Mouse (Mus musculus) thymus, postnatal 14 days (tissue): ENCODE results near the gene Gm12216.
A peak's percentile ranks its signal among the peaks of the same experiment; 100 is the strongest.

ENCODE experiments used
- DNase-seq: peaks from one replicate; pipeline ENCODE4 v3.0.0; 2021

The Gm12216 gene

DNA sequence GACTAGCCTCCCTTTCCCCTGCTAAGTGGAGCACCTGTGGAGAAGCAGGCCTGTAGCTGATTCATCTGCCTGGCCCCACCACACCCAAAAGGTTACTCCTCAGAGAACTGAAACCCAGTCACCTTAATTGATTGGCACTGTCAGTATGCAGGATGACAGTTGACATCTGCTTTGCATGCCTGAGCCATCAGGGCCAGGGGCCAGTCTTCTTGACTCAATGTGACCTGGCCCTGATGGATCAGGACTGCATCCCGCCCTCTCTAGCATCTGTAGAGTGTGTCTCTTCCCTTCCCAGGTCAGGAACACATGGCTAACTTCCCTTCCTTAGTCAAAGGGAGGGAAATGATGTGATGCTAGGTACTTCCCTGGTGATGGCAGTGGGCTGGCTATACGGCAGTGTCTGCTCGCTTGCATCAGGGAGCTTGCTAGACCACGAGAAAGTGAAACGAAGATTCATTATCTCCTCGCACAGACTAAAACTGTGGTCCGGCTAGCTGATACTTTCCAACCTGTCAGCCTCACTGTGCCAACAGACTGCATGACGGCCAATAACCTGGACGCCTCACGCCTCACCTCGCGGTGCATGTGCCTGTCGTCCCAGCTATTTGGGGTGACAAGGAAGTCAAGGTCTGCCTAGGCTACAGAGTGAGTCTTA, 38.4 kb downstream of the Gm12216 start:
- DNase-seq: no peak

GRCm38 (mm10) chr11:53819511-53819910, 39.5 kb downstream of the Gm12216 start:
- no peak for DNase-seq

- DNase-seq: no peak
Observed at GRCm38 (mm10) chr11:53818794-53819193, 40.3 kb downstream of the Gm12216 start.

DNA sequence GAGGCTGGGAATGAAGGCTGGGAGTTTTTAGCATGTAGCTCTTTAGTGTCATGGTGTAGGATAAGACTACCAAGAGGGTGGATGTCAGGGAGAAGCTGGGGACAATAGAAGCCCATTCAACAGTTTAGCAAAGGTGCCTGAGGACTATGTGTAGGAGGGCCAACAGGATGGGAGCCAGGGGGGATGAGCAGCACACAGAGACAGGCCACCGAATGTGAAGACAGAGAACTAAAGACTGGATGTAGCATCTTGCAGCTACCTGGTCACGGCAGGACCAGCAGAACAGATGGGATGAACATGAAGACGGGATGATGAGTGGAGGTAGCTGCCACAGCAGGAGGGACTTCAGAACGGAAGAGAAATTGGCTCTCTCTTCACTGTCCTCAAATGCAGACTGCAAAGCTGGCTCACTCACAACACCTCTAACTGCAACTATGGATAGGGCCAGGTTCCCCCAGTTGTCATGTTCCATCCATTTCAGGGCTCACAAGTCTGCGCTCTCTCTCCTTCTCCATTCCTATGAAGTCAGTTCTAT, 42.1 kb downstream of the Gm12216 start:
- no peak for DNase-seq

DNA sequence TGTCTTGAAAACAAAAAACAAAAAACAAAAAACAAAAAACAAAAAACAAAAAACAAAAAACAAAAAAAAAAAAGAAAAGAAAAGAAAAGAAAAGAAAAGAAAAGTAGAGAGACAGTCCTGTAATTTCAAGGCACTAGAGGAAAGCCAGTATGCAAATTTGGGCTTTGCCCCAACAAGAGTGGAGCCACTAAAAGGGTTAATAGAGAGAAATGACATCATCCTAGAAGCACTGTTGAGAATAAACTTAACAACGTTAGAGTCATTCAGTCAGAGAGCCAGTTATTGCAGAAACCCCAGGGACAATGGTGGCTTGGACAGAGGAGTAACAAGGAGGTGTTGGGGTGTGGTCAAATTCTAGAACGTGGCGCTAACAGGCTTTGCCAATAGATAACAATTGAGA, 44.2 kb downstream of the Gm12216 start:
- DNase-seq: no peak

DNA sequence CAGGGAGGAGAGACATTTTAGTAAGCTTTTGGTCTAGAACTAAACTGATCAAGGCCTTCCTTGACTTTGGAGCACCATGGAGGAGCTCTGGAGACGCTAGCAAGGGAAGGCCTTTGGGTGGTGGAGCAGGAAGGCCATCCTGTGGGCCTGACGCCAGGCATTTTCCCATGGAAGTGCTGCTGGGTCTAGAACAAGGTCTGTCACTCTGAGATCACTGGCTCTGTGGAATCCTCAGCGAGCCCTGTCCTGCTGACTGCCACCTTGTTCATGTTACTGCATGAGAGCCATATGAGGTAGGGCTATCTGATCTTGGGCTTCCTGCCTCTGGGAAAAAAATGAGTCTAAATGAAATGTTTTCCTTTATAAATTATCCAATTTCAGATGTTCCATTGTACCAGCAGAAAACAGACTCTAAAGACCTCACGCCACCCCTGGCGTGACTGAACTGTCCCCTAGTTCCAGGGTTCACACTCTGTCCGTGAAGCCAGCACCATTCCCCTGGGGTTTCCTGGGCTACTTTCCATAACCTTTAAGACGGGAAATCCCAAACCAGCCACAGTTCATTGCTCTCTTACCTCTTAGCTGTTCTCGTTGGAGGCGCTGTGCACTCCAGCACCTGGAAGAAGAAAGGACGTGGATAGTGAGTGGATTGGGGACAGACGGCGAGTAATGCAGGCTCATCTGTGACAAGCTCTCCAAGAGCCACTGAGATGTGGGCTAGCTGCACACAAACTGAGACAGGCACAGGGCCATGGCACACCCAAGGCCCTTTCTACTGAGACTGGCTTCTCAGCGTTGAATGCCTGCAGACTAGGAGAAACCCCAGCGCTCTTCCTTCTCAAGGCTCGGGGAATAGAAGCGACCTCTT, 45.8 kb downstream of the Gm12216 start:
- no peak for DNase-seq

DNA sequence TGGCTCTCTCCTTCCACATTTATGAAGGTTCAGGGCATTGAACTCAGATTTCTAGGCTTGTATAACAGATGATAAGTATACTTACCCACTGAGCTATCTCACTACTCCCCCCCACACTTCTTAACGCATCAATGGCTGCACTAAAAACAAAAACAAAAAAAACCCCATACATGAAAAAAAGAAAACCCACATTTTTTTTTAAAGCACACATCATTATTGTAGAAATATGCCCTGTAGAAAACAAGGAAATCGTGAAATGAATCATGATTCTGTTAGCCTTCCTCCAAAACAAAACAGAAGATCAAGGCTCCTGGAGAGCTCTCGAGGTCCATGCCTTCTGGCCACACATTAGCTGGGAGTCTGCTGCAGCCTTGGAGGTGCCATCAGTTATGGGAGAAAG, 47.7 kb downstream of the Gm12216 start:
- DNase-seq: no peak

GRCm38 (mm10) chr11:53810749-53811148, 48.3 kb downstream of the Gm12216 start:
- no peak for DNase-seq

DNA sequence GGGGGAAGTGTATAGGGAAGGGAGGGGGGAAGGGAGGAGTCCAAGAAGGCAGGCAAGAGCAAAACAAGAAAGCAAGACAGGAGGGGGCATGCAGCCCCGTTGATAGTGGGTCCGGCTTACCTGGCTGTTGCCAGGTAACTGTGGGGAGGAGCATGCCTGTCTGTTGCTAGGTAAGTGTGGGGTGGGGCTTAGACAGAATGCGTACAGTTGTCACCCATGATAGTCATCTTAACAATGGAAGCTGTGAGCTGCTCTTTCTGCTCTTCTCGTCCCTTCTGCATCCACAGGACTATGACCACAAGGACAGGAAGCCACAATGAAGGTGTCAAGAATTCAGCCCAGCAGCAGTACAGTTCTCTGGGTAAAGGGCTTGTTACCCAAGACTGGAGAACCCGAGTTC, 48.9 kb downstream of the Gm12216 start:
- no peak for DNase-seq

- no peak for DNase-seq
Observed at GRCm38 (mm10) chr11:53809354-53809753, 49.7 kb downstream of the Gm12216 start.

- DNase-seq: no peak
Observed at GRCm38 (mm10) chr11:53805786-53806185, 53.3 kb downstream of the Gm12216 start.

GRCm38 (mm10) chr11:53804569-53805344, 54.3 kb downstream of the Gm12216 start:
- DNase-seq: no peak

- DNase-seq: no peak
Observed at GRCm38 (mm10) chr11:53803494-53803893, 55.6 kb downstream of the Gm12216 start.

- DNase-seq: no peak
Observed at GRCm38 (mm10) chr11:53803093-53803492, 56.0 kb downstream of the Gm12216 start.

GRCm38 (mm10) chr11:53800975-53801374, 58.1 kb downstream of the Gm12216 start:
- DNase-seq: no peak

DNA sequence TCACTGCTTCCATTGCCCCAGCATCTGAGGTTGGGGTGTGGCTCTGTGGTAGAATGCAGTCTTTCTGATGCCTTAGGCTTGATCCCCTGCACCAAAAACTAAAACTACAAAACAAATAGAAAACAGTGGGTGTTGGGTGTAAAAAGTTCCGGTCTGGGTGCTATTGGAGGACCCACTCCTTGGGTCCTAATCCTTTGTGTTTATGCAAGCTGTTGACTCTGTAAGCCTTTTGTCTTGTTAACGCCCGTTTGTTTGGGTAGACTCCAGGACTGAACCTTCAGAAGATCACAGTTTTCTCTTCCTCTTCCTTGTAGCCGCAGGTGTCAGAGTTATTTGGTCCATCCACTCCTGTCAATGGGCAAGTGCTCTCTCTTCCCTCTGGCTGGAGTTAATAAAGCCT, 59.0 kb downstream of the Gm12216 start:
- DNase-seq: no peak

- DNase-seq: no peak
Observed at GRCm38 (mm10) chr11:53798041-53798711, 60.9 kb downstream of the Gm12216 start.

GRCm38 (mm10) chr11:53797386-53797920, 61.6 kb downstream of the Gm12216 start:
- no peak for DNase-seq

DNA sequence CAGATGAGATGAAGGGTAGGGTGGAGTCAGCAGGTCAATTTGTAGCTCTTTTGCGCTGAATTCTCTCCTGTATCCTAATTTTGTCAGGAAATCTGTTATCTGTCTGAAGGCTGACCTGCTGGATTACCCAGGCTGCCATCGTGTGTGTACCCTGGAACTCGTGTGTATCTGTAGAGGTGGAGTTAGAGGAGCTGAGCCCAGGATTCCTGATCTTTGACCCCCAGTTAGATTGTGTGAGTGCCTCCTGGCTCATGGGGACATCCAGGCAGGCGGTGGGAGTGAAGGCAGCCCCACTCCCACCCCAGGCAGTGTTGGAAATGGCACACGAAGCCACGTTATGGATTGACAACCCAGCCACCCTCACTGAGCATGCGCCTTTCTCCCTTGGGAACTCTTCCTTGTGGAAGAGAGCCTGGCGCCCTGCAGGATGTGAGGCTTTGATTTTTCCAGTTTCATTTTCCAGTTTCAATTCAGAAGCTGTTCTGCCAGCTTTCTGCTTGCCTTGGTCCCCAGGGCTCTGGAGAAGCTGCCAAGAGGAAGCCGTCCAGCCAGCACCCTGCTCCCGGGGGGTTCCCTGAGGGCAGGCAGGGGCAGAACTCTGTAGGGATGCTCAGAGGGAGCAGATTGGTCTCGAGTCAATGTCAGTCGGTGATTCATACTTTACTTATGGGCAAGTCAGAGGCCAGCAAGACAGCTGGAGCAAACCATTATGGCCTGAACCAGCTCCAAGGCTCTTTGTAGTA, 62.5 kb downstream of the Gm12216 start:
- no peak for DNase-seq

- no peak for DNase-seq
Observed at GRCm38 (mm10) chr11:53795813-53796212, 63.2 kb downstream of the Gm12216 start.

DNA sequence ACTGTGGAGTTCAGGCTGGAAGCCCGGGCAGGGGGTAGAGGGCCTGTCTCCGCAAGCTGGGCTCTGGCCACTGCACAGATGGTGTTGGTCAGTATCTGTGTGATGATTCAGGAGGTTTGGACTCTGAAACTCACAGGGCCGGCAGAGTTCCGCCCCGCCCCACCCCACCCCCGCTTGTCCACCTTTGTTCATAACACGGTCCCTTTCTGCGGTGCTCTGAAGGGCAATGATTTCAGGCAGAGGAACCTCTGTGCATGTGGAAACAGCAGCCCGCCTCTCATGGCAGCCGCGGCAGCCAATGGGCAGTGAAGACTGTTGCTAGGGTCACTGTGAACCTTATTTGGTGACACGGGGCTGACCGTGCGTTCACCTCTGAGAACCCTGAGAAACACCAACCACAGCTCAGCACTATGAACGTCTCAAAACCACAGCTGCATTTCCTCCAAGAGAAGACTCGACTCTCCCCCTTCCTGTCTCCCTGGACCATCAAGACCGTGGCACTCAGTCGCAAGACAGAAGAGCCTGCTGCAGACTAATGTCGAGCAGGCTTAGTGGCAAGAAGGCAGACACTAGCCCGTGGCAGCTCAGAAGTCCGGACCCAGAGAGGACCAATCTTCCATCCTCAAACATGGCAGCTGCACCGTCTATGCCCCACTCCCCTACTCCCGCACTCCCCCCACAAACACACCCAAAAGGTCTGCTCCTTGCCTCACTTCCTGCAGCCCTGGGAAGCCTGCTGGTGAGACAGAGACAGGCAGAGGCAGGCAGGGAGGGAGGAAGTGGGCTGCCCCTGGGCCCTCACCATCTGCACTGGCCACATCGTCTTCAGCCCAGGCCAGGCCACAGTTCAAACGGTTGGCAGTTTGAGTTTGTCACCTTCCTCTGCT, 64.1 kb downstream of the Gm12216 start:
- peak; percentile 82 for DNase-seq
